Mouse (Mus musculus) midbrain, embryonic 11.5 days (tissue): Measurements from ENCODE around the gene Tenm3. TPM values are rescaled to one million over a fixed set of nuclear protein-coding genes. Genes with fewer than 3 reads are reported as not detected.
A peak's percentile ranks its signal among the peaks of the same experiment; 100 is the strongest.

ENCODE experiments used
- ATAC-seq: fragments of 200-750 bp; cut with Nextera tagmentation; 2 replicates; pipeline ENCODE4 v1.8.0; 2017; ENCODE audit warnings: moderate TSS enrichment, moderate library complexity; ENCODE audit not compliant: low FRiP score
- DNase-seq: peaks from one replicate; pipeline ENCODE4 v3.0.0; 2015; ENCODE audit warnings: low spot score; ENCODE audit errors: missing footprints
- H3K27ac ChIP-seq: fragments of 300-500 bp; sonication (generic); 2 replicates; pipeline ENCODE4 v1.5.1; 2014; ENCODE audit warnings: low read depth, low read length
- H3K27me3 ChIP-seq: fragments of 300-500 bp; sonication (generic); 2 replicates; pipeline ENCODE4 v1.6.1; 2014; ENCODE audit warnings: mild to moderate bottlenecking, low read length, moderate library complexity, mixed read lengths; ENCODE audit not compliant: control insufficient read depth, insufficient read depth
- H3K36me3 ChIP-seq: fragments of 300-500 bp; sonication (generic); 2 replicates; pipeline ENCODE4 v1.6.1; 2014; ENCODE audit warnings: mild to moderate bottlenecking, low read length, moderate library complexity, mixed read lengths; ENCODE audit not compliant: control insufficient read depth, insufficient read depth
- H3K4me1 ChIP-seq: fragments of 300-500 bp; sonication (generic); 2 replicates; pipeline ENCODE4 v1.6.1; 2014; ENCODE audit warnings: low read length; ENCODE audit not compliant: control insufficient read depth, insufficient read depth
- H3K4me2 ChIP-seq: fragments of 300-500 bp; sonication (generic); 2 replicates; pipeline ENCODE4 v1.6.1; 2014; ENCODE audit warnings: mild to moderate bottlenecking, moderate library complexity
- H3K4me3 ChIP-seq: fragments of 300-500 bp; sonication (generic); 2 replicates; pipeline ENCODE4 v1.5.1; 2014; ENCODE audit warnings: low read depth, low read length
- H3K9ac ChIP-seq: fragments of 300-500 bp; sonication (generic); 2 replicates; pipeline ENCODE4 v1.6.1; 2014; ENCODE audit warnings: low read length
- H3K9me3 ChIP-seq: fragments of 300-500 bp; sonication (generic); 2 replicates; pipeline ENCODE4 v1.6.1; 2016; ENCODE audit warnings: low read length; ENCODE audit not compliant: control insufficient read depth
- WGBS: fragments of 180-500 bp; shearing (Covaris S2); extraction: QIAGEN DNeasy Blood & Tissue Kit; methylation state at CpG from one replicate; pipeline ENCODE4 v1.1.7; 2014; 5-methylcytosine and 5-hydroxymethylcytosine counted together
- polyA plus RNA-seq: library from polyadenylated mRNA; unstranded; fragments of >200 nt; fragmentation: Nextera tagmentation; extraction: Ambion mirVana; gene quantifications from 2 replicates; pipeline ENCODE4 v1.2.1, GENCODE M21; 2014

Tenm3 gene
- polyA plus RNA-seq, 1 experiment from 2014 or later: 39.6 TPM

DNA sequence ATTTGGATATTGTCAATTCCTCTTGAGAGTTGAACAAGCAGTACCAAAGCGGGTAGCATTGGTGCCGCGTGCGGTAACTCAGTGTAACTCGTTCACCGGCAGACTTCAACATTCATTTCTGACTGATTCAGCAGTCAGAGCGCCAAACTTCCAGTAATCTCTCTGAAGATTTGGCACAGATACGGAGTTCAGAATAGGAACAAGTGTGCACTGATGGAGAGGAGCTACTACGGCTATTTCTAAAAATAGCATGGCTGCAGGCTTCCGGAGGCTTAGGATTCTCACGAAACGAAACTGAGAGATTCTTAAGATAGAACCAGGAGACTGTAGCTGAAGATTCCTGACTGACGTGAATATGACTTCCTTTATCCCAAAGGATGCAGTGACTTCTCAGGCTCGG is 332.6 kb downstream of the Tenm3 start:
- no peak for DNase-seq

DNA sequence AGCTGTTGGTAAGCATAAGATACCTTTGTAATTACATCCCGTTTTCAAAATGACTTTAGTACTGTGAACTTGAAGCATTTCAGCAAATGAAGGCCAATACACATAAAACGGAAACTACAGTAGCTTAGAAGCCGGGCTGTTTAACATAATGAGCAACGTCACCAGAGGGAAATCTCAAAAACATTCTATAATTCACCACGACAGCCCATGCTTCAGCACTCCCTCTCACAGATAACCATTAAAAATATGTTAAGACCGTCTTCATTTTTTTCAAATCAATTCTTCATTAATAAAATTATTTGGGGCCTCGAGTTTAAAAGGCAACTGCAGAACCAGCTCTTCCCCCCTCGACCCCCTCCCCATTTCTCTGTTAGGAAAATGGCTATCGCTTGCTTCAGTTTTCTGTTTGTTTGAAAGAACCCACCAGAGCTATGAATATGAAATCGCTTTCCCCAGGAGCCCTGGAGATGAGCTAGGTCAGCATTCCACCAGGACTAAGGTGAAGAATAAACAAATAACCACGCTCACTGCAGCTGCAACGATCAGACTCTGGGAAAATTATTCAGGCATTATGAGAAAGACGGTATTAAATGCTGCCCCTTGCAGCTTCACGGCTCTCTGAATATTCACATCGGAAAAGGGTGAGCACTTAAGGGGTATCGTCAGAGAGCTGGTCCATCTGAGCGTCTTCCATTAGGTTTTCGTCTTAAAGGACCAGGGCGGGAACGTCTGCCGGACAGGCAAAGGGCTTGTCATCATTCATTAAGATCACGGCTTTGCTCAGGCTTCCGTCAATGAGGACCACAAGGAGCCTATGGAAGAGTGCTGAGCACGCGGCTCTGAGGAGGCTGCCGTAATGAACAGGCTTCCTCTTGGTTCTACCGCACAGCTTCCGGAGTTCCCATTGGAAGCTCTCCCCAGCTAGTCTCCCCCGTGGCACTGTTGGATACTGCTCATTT is 334.8 kb downstream of the Tenm3 start:
- Histone ChIP-seq H3K9ac (no peak overlapping the region; the same call in 1 of the 2 replicates), H3K4me3 (no peak overlapping the region), H3K36me3 (no peaks in the 10 kb centered on the region), H3K27me3 (no peaks in the 10 kb centered on the region), H3K4me2 (peak overlapping the region; percentile 22; the same call in 1 of the 2 replicates), H3K27ac (no peak overlapping the region), H3K9me3 (no peaks in the 10 kb centered on the region), H3K4me1 (peaks cover 5% of the 10 kb centered on the region; the same call in 1 of the 2 replicates)
- DNase-seq: peak; percentile 92
- peak; percentile 86 for ATAC-seq
- WGBS: 47% methylated on average over 29 of the region's 29 CpGs

More for the DNA sequence above, 332.6 kb downstream of the Tenm3 start:
- no peaks in the 10 kb centered on the region for H3K36me3 ChIP-seq
- H3K4me1 ChIP-seq: peaks cover 5% of the 10 kb centered on the region; the same call in 1 of the 2 replicates
- H3K9ac ChIP-seq: no peak overlapping the region
- H3K27me3 ChIP-seq: no peaks in the 10 kb centered on the region
- WGBS: 95% methylated on average over 14 of the region's 14 CpGs
- H3K4me3 ChIP-seq: no peak overlapping the region
- H3K4me2 ChIP-seq: no peak overlapping the region
- H3K9me3 ChIP-seq: no peaks in the 10 kb centered on the region
- no peak for ATAC-seq
- H3K27ac ChIP-seq: no peak overlapping the region

DNA sequence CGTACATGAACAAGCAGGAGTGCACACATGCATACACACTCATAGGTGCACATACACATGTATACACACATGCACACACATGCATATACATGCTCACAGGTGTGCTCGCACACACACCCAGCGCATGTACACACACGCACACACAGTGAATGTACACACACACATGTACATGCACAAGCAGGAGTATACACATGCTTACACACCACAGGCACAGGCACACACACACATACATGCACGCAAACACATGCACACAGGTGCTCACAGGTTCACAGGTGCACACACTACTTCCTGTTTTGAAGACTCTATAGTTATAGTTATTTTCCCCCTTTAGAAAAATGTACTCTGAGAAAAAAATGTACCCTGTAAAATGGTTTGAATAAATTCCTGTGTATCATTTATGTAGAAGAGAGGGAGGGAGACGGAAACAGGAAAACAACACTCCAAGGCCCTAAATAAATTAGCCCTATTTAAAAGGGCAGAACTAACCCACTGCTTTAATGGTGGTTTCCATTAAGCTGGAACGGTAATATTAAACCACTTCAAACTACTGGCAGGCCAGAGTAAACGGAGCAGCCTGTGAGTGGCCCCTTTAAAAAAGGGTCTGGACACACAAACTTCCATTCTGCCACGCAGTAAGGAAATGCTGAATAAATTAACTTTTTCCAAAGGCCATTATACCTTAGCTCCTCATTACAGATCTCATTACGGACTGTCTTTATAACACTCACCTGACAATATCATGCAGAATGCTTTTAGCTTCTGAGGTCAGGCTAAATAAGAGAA is 335.8 kb downstream of the Tenm3 start:
- DNase-seq: no peak
- 81% methylated on average over 10 of the region's 10 CpGs for WGBS
- ATAC-seq: 0 out of 2 replicates have a peak, but pooled peaks have one; percentile 8

DNA sequence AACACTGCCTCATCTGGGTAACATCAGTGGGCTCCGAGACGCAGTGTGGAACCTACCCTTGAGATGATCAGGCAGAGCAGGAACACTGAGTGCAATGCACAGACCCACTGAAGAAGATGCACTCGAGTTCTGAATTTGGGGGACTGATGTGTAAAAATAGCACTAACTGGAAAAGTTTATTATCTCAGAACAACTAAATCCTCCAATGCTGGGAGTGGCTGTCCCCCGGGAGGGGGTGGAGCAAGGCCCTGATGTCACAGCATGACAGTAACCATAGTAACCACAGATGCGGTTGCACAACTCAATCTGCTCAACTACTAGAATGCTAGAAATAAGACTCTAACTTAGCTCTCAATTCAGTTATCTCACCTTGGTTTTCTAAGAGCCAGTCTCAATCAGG is 351.3 kb downstream of the Tenm3 start:
- H3K4me2 ChIP-seq: no peak overlapping the region
- no peaks in the 10 kb centered on the region for H3K36me3 ChIP-seq
- H3K4me3 ChIP-seq: no peak overlapping the region
- no peaks in the 10 kb centered on the region for H3K27me3 ChIP-seq
- no peak for ATAC-seq
- H3K4me1 ChIP-seq: peaks cover 7% of the 10 kb centered on the region
- no peak for DNase-seq
- H3K9me3 ChIP-seq: no peaks in the 10 kb centered on the region
- no peak overlapping the region for H3K27ac ChIP-seq
- H3K9ac ChIP-seq: no peak overlapping the region
- WGBS: 73% methylated on average over 5 of the region's 5 CpGs

More for the DNA sequence above, 335.8 kb downstream of the Tenm3 start:
- peaks cover 5% of the 10 kb centered on the region; the same call in 1 of the 2 replicates for H3K4me1 ChIP-seq
- no peaks in the 10 kb centered on the region for H3K9me3 ChIP-seq
- H3K27me3 ChIP-seq: no peaks in the 10 kb centered on the region
- H3K9ac ChIP-seq: no peak overlapping the region
- H3K27ac ChIP-seq: no peak overlapping the region
- H3K4me3 ChIP-seq: no peak overlapping the region
- H3K4me2 ChIP-seq: no peak overlapping the region
- no peaks in the 10 kb centered on the region for H3K36me3 ChIP-seq

DNA sequence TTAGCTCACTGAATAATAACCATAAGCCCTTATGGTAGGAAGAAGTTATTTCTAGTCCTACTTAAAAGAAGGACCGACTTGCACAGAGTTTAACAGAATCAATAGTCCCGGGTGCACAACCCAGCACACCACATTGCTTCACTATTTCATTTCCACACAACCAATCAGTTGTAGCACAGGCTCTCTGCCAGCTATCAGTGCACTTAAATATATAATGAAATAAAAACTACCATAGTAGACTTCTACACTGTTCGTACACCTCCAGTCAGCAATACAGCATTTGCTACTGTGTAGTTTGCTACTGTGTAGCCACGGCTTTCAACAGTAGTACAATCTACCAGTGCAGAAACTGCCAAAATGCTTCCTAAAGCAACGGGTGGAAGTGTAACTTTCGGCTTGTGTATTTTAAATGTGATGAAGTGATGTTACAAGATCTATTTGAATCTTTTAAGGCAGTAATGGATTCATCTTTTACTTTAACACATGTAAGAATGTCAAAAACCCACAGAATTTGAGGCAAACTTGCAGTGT is 353.1 kb downstream of the Tenm3 start:
- ATAC-seq (peak; percentile 16; the same call in 1 of the 2 replicates), DNase-seq (no peak)
- Histone ChIP-seq H3K9ac (no peak overlapping the region), H3K4me3 (no peak overlapping the region), H3K27me3 (no peaks in the 10 kb centered on the region), H3K4me1 (peaks cover 7% of the 10 kb centered on the region), H3K27ac (no peak overlapping the region), H3K9me3 (no peaks in the 10 kb centered on the region), H3K36me3 (no peaks in the 10 kb centered on the region; the same call in 1 of the 2 replicates), H3K4me2 (no peak overlapping the region)
- 75% methylated on average over 6 of the region's 6 CpGs for WGBS

DNA sequence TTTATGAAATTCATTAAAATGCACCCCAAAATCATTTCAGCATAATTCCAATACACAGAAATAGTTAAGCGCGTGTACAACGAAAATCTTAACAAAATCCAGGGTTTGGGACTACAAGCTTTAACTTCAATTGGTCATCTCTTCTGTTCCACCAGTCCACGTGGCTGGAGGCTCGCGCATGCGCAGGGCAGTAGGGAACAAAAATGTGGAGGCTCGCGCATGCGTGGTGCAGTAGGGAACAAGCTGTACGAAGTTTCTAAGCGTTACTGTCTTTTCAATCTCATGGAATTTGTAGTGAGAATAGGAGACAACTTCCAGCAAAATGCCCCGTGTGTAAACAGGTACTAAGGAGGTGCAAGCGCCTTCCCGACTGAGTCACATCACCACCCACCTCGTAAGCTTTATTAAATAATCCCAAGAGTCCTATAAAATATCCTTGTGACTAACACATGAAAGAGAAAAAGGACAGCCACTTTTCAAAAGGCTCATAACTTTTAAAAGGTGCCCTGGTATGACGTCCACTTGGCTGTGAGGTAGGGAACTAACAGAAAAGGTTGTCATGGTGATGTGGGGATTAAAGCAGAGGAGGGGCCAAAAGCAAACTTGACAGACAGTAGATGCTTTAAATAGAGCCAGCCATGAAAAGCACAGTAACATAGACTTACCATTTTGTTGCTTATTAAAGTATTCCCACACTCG is 353.7 kb downstream of the Tenm3 start:
- Histone ChIP-seq H3K9me3 (no peaks in the 10 kb centered on the region), H3K9ac (no peak overlapping the region), H3K4me1 (peaks cover 7% of the 10 kb centered on the region), H3K4me2 (no peak overlapping the region), H3K4me3 (no peak overlapping the region), H3K27me3 (no peaks in the 10 kb centered on the region), H3K27ac (no peak overlapping the region), H3K36me3 (no peaks in the 10 kb centered on the region; the same call in 1 of the 2 replicates)
- no peak for DNase-seq
- peak; percentile 70; the same call in 1 of the 2 replicates for ATAC-seq
- 77% methylated on average over 18 of the region's 18 CpGs for WGBS

DNA sequence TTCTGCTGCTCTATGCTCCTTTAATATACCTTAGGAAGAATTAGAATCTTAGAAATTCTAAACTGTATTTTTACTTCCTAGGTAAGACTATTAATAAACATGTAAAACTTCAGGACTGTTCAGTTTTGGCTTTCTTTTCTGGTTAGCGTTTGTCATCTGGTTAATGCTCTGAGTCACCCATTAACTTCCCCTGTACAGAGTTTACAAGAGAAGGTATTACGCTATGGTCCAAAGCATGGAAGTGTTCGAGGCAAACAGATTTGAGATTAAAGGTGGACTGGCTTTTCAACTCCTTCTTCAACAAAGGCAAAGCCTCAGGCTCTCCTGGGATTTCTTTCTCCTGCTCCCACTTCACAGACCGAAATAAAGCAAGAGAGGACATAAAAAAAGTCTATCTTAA is 354.3 kb downstream of the Tenm3 start:
- H3K27me3 ChIP-seq: no peaks in the 10 kb centered on the region
- peaks cover 7% of the 10 kb centered on the region for H3K4me1 ChIP-seq
- H3K4me2 ChIP-seq: no peak overlapping the region
- H3K4me3 ChIP-seq: no peak overlapping the region
- no peaks in the 10 kb centered on the region for H3K9me3 ChIP-seq
- H3K36me3 ChIP-seq: no peaks in the 10 kb centered on the region; the same call in 1 of the 2 replicates
- H3K27ac ChIP-seq: no peak overlapping the region
- DNase-seq (no peak), ATAC-seq (no peak)
- WGBS: 68% methylated on average over 4 of the region's 4 CpGs
- H3K9ac ChIP-seq: no peak overlapping the region

DNA sequence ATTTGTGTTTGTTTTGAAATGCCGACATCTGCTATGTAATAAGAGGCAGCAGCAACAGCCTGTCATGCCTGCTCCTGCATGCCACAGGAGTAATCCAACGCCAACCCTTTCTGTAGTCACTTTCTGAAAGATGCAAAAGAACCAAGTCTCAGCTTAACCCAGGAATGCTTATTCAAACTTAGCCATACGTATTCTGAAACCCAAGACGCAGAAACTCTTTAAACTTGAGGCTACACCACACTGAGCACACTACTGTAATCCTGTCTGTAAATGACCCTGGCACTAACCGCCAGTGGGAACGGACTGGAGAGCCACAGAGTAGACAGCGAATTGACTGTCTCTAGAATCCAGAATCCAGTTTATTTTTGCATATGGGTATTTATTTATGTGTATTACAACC is 354.9 kb downstream of the Tenm3 start:
- Histone ChIP-seq H3K27me3 (no peaks in the 10 kb centered on the region), H3K9ac (no peak overlapping the region), H3K4me3 (no peak overlapping the region), H3K4me1 (peaks cover 10% of the 10 kb centered on the region), H3K9me3 (no peaks in the 10 kb centered on the region), H3K27ac (no peak overlapping the region), H3K4me2 (no peak overlapping the region), H3K36me3 (no peaks in the 10 kb centered on the region; the same call in 1 of the 2 replicates)
- ATAC-seq: no peak
- WGBS: 79% methylated on average over 7 of the region's 7 CpGs
- DNase-seq: no peak
